ENCODE assay signal across 31 mouse cellular contexts in genomic region chr19:14853416-14853815, GRCm38 (mm10).
"Had no signal": no experiment of that assay in that cellular context is flagged by ENCODE, and none has a peak within 500 bp of the region (broad histone marks: within the 10 kb centered on the region; RNA-seq: fewer than 3 reads in every experiment).

No protein-coding gene starts in this region.

- H3K4me1 ChIP-seq: limb, embryonic 15.5 days; liver, embryonic 12.5 days; liver, embryonic 13.5 days; liver, embryonic 15.5 days; lung, embryonic 15.5 days; megakaryocyte, embryonic 14.5 days; midbrain, embryonic 12.5 days; midbrain, embryonic 15.5 days; neural tube, embryonic 12.5 days had no signal

- ATAC-seq: liver, embryonic 12.5 days; liver, postnatal 0 days; lung, postnatal 0 days; midbrain, embryonic 13.5 days; midbrain, embryonic 15.5 days; midbrain, embryonic 16.5 days had no signal

- H3K4me2 ChIP-seq: limb, embryonic 12.5 days; limb, embryonic 13.5 days; limb, embryonic 15.5 days; liver, embryonic 11.5 days; liver, embryonic 12.5 days; liver, embryonic 13.5 days; liver, embryonic 15.5 days; lung, embryonic 14.5 days; lung, embryonic 15.5 days; midbrain, embryonic 12.5 days; midbrain, embryonic 13.5 days; midbrain, embryonic 15.5 days; neural tube, embryonic 12.5 days had no signal

- H3K9ac ChIP-seq: limb, embryonic 12.5 days; limb, embryonic 13.5 days; limb, embryonic 15.5 days; liver, embryonic 12.5 days; liver, embryonic 13.5 days; liver, embryonic 14.5 days; liver, embryonic 15.5 days; liver, postnatal 0 days; lung, embryonic 14.5 days; lung, embryonic 15.5 days; midbrain, embryonic 12.5 days; midbrain, embryonic 13.5 days; midbrain, embryonic 15.5 days; neural tube, embryonic 12.5 days had no signal

- H3K9me3 ChIP-seq: limb, embryonic 10.5 days; limb, embryonic 12.5 days; limb, embryonic 13.5 days; limb, embryonic 15.5 days; liver, embryonic 12.5 days; liver, embryonic 13.5 days; liver, embryonic 15.5 days; lung, embryonic 15.5 days; megakaryocyte, embryonic 14.5 days; midbrain, embryonic 10.5 days; midbrain, embryonic 12.5 days; midbrain, embryonic 13.5 days; midbrain, embryonic 15.5 days; neural tube, embryonic 12.5 days had no signal

- H3K27me3 ChIP-seq: limb, embryonic 12.5 days; limb, embryonic 13.5 days; limb, embryonic 15.5 days; liver, embryonic 12.5 days; liver, embryonic 13.5 days; liver, embryonic 15.5 days; lung, embryonic 15.5 days; megakaryocyte, embryonic 14.5 days; neural tube, embryonic 12.5 days had no signal

- H3K4me3 ChIP-seq: limb, embryonic 10.5 days; limb, embryonic 12.5 days; limb, embryonic 13.5 days; limb, embryonic 15.5 days; liver, embryonic 12.5 days; liver, embryonic 13.5 days; liver, embryonic 15.5 days; lung, embryonic 15.5 days; megakaryocyte, embryonic 14.5 days; midbrain, embryonic 10.5 days; midbrain, embryonic 12.5 days; midbrain, embryonic 13.5 days; midbrain, embryonic 15.5 days; myocyte; neural tube, embryonic 12.5 days had no signal

- H3K36me3 ChIP-seq: limb, embryonic 10.5 days; limb, embryonic 12.5 days; limb, embryonic 13.5 days; limb, embryonic 15.5 days; liver, embryonic 12.5 days; liver, embryonic 13.5 days; liver, embryonic 15.5 days; lung, embryonic 15.5 days; midbrain, embryonic 10.5 days; midbrain, embryonic 12.5 days; midbrain, embryonic 13.5 days; midbrain, embryonic 15.5 days; neural tube, embryonic 12.5 days had no signal

- DNase-seq: left cerebral cortex, postnatal 4 days; liver; liver, embryonic 13.5 days; liver, postnatal 0 days; lung, adult 18-20 months; lung, adult 2 months; lung, embryonic 14.5 days; lung, postnatal 10 days; lung, postnatal 14 days; lung, postnatal 36 days; lung, postnatal 4 days; midbrain, embryonic 14.5 days had no signal

- H3K27ac ChIP-seq: limb, embryonic 10.5 days; limb, embryonic 12.5 days; limb, embryonic 13.5 days; limb, embryonic 15.5 days; liver, embryonic 12.5 days; liver, embryonic 13.5 days; liver, embryonic 14.5 days; liver, embryonic 15.5 days; lung, embryonic 15.5 days; macrophage; midbrain, embryonic 10.5 days; midbrain, embryonic 12.5 days; midbrain, embryonic 13.5 days; midbrain, embryonic 15.5 days; neural tube, embryonic 12.5 days had no signal
